Mouse (Mus musculus) left cerebral cortex, postnatal 4 days (tissue): ENCODE measurements around the gene Vmn1r183. TPM values are rescaled to one million over a fixed set of nuclear protein-coding genes. Genes with fewer than 3 reads are reported as not detected.
"Not testable (repeated sequence)": the region's sequence is repeated elsewhere in the genome, so short reads cannot be mapped to it uniquely, and the experiment has no call there.

Experiments used
- DNase-seq: peaks from one replicate; pipeline ENCODE4 v3.0.0-alpha.2; 2022
- intact Hi-C: fragments of 180-260 bp; cut with DNase I; formaldehyde crosslinking; loops from one replicate; pipeline ENCODE4 v1.15.1; 2025
- total RNA-seq, 2 experiments: library from RNA; stranded (reverse); gene quantifications; 2 replicates each; pipeline ENCODE4 v1.2.3; 2021

Gene Vmn1r183
- total RNA-seq: not detected

DNA sequence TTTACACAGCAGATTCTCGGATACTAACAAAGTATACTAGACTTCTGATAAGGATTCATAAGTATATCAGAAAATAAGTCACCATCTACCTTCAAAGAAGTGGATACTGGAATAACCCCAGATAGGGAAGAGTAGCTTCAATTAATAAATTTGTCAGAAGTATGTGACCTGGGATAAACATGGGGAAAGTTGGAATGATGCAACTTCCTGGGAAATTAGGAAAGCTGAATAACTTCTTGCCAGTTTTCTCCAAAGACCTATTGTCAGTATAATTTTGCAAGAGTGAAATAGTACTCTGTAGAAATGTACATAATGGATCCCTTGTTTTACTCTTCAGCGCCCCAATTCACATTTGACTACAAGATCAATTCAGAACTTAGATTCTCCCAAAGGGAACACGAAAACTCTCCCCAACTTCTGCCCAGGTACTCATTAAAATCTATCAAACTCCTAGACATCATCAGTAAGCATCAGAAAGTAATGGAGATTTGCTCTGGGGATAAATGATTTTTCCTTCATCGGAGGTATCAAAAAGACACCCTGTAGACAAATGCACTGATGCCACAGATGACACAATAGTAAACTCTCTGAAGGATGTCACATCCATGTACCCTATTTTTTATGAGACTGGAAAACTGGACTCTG lies at the start of gene Vmn1r183:
Gene Vmn1r183, plus strand, starts transcription at position 595 of the 645 bp plus-strand sequence.
- DNase-seq: no peak
- intact Hi-C loops: no loop called here

DNA sequence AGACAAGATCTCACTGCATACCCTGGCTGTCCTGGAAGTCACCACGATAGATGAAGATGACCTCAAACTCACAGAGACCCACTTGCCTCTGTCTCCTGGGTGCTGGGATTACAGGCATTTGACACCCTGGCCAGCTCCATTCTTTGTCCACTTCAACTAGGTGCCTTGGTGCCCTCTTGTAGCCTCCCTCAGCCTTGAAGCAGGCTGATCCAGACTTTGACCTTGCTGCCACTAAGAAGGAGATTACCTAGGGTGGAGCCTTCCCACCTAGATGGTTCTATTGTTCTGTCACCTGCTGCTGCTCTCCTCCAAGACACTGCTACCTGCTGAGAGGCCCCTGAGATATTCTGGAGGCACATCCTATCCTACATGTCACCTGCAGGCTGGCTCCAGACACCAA lies 21.4 kb downstream of the Vmn1r183 start:
- DNase-seq, intact Hi-C loops: not testable (repeated sequence)

DNA sequence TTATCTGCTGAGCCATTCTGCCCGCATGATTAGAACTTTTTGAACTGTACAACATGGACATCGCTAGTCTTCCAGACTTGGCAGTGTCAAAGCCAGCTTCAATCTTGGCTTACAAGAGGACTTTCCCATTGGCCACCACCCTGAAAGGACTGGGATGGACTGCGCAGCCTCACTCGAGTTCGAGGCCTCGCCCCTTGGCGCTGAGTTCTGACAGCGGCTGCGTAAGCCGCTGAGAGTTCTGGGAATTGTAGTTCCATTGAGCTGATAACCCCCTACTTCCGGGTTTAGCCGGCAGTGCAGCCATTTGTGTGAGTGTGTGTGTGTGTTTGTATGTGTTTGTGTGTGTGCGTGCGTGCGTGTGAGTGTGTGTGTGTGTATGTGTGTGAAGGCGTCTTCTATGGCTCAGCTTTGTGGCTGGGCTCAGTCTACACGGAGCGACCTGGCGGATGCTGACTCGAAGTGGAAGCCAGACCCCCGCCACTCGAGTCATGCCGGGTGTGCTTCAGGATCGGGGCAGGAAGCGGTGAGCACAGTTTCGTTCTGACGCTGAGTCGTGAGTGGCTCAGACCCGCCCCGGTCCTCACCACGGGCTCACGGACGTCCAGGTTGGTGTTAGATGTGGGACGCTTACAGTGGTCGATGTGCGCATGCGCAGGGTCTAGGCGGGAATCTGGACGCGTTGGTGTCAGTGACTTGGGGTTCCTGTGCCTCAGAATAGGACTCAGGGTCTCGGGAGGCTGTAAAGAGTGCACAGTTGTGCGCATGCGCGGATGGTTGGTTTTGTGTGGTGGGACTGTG lies 28.8 kb downstream of the Vmn1r183 start, which contains the start of gene Zfp180:
Gene Zfp180, plus strand, starts transcription at position 291 of the 798 bp plus-strand sequence.
- intact Hi-C loops: no loop called here
- DNase-seq: peak; percentile 96

DNA sequence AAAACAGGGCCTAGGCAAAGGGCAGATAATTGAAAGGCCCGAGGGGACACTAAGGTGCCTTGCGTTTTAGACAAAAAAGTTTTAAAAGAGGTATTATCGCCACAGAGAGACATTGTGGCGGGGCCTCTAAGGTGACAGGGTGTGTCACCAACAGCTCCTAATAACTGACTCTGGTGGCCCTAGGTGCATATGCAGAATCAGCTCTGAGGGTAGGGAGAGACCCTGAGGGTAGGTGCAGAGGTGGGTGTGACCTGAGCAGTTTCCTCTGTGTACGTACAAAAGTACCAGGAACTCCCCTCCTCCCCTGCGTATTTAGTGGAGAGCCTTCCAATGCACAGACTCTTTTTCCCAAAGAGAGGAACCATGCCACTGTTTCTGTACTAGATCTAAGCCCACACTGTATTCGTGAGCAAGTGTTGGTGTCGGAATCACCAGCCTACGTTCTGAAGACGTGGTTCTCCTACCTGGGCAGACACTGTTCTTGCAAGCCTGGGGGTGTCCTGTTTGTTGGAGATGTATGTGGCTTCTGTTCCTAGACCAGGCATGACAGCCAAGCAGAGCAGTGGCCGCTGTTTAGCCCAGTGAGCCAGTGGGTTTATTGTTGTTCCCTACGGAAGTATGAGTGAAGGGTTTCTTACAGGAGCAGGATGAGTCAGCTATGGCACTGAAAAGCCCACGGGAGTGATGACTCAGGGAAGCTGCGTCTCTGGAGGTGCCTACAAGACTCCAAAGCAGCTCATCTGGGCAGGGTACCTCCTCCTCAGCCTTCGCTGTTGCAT lies 29.6 kb downstream of the Vmn1r183 start:
- no peak for DNase-seq
- intact Hi-C loops: no loop called here

DNA sequence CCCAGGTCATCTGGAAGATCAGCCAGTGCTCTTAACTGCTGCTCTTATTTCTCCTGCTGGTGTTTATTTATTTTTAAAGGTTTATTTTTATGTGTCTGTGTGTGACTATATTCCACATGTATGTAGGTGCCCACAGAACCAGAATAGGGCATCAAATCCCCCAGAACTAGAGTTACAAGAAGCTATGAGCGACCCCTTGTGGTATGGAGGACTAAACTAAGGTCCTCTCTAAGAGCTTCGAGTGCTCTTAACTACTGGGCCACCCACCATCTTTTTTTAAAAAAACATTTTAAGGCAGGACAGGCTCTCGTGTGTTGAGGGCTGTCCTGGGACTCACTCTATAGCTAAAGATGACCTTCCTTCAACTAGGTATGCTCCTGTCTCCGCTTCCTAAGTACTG lies 33.8 kb downstream of the Vmn1r183 start:
- intact Hi-C loops: no loop called here
- no peak for DNase-seq

DNA sequence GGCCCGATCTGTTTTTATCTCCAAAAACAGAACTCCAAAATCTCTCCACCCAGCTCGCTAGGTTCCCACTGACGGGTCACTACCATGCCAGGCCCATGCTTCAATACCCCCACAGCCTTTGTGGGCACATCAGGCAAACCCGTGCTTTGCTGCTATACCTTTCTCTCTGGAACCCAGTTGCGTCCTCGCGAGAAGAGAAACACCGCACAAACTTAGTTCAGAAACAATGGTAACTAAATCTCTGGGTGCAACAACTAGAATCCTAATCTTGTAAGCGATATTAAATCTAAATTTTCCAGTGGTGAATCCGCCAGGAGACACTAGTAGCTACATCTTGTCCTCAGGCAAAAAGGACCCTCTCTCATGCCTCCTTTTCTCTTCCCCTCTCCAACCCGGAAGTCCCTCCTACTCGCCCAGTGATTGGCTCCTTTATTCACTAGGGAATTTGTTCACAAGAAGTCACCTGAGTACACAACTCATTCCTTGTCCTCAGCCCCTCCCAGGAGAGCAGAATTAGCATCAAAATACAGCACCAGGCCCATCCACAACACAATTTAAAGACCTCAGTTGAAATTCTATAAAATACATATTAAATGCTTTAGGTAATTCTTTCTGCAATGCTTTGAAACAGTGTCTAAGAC lies 34.6 kb downstream of the Vmn1r183 start:
- intact Hi-C loops: no loop called here
- DNase-seq: no peak

DNA sequence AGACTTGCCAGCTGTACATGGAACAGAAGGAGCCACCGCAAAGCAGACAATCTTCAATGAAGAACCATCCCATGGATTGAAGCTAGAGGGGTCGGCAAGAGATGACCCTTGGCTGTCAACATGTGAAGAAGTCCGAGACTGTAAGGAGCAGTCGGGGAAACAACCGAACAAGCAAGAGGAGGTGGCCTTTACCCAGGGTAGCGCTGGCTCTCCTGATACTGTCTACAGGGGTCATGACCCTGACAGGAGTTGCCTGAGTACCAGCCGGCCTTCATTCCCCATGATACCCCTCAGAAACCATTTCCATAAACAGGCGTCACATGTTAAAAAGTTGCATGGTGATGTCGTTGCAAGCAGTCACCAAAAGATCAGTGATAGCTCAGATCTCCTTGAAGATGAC lies 51.3 kb downstream of the Vmn1r183 start:
- intact Hi-C loops: no loop called here
- DNase-seq: no peak

DNA sequence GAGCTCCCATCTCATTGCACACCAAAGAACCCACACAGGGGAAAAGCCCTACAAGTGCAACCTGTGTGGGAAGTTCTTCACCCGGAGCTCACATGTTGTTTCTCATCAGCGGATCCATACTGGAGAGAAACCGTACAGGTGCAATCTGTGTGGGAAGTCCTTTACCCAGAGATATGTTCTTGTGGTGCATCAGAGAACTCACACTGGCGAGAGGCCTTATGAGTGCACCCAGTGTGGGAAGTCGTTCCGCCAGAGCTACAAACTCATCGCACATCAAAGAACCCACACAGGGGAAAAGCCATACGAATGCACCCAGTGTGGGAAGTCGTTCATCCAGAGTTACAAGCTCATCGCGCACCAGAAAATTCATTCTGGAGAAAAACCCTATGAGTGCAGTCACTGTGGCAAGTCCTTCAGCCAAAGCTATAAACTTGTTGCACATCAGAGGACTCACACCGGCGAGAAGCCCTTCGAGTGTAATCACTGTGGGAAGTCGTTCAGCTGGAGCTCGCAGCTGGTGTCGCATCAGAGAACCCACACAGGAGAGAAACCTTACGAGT lies 52.2 kb downstream of the Vmn1r183 start:
- DNase-seq: no peak
- intact Hi-C loops: no loop called here

DNA sequence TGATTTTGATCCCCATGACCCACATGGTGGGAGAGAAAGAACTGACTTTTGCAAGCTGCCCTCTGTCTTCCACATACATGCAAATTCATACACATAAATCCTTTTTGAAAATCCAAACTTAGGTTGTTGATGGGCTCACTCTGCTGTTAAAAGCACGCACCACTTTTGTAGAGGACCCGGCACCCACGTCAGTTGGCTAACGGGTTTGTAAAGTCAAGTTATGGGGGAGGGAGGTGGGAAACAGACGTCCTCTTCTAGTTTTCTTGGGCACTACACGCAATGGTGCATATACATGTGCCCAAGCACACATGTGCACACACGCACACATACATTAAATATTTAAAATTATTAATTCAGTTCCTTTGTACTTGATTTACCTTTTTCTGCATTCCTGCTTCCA lies 57.8 kb downstream of the Vmn1r183 start:
- intact Hi-C loops: no loop called here
- no peak for DNase-seq

DNA sequence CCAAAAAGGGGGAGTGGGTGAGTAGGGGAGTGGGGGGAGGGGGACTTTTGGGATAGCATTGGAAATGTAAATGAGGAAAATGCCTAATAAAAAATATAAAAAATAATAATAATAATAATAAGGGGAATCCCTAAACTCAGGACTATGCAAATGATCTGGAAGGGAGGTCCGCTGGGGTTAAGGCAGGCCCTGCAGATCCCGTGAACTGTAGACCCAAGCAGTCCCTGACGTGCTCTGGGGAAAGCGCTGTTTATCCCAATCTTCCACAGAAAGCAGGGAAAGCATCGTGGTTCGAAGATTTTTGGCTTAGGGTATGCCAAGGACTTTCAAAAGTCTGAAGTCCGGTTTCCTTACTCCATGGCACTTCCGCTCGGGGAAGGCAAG lies 58.7 kb downstream of the Vmn1r183 start:
- no peak for DNase-seq
- intact Hi-C loops: no loop called here

DNA sequence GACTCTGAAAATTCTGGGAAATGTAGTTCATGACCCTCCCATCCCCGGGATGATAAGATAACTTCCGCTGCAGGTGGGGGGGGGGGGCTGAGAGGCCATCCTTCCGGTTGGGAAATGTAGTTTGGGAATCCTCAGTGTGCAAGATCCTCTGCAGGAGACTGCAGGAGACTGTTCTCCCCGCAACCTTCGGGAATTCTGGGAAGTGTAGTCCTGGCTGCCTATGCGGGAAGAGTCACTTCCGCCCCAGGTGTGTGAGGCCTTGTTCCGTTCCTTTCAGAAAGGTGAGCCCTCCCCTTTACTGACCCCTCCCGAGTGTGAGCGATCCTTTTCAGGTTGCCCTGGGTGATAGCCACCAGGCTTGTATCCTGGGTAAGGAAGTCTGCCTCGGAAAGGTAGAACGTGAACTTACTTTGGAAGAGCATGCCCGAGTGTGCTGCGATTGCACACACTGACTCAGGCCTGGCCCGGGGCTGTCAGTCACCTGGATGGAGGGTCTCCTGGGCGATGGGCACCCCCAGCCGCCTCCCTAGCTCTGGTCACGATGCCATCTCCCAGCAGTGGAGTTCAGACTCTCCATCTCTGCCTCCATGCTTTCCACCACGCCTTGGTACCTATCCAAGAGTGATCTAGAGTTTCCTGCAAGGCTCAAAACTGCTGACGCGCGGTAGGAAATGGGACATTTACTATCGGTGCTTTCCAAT lies 59.3 kb downstream of the Vmn1r183 start, which contains the start of gene Zfp112:
Gene Zfp112, plus strand, starts transcription at position 159 of the 701 bp plus-strand sequence.
- DNase-seq: peak; percentile 83
- intact Hi-C loops: no loop called here

DNA sequence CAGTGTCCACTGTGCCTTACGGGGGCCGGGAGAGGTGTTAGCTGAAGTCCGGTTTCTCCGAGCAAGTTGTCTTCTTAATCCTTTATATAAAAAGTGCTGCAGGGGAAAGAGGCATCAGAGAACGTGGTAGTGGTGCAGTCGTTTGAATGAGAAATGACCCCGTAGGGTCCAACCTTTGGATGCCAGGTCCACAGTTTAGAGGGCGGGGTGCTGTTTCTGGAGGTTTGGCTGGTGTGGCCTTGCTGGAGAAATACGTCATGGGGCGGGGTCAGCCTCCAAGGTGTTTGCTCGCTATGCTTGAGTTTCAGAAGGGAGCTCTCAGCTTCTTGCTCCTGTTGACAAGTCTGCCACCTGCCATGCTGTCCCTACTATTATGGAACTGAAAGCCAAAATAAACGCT lies 59.9 kb downstream of the Vmn1r183 start:
- intact Hi-C loops: no loop called here
- peak; percentile 40 for DNase-seq

Other genes with a start within 250 kb of the Vmn1r183 start
- gene Vmn1r175, start 242.6 kb upstream of the Vmn1r183 start, total RNA-seq: not detected
- gene Vmn1r176, start 215.9 kb upstream of the Vmn1r183 start, total RNA-seq: not detected
- not detected for gene Vmn1r177, start 186.8 kb upstream of the Vmn1r183 start, total RNA-seq
- not detected for gene Vmn1r178, start 161.2 kb upstream of the Vmn1r183 start, total RNA-seq
- gene Vmn1r179, start 126.3 kb upstream of the Vmn1r183 start, total RNA-seq: not detected
- not detected for gene Vmn1r180, start 102.6 kb upstream of the Vmn1r183 start, total RNA-seq
- gene Vmn1r181, start 78.6 kb upstream of the Vmn1r183 start, total RNA-seq: not detected
- gene V1rd19, start 51.6 kb upstream of the Vmn1r183 start, total RNA-seq: not detected
- gene Zfp180, start 28.7 kb downstream of the Vmn1r183 start, total RNA-seq: 10 to 100 TPM; 32.1 to 33.3 TPM
- gene Zfp112, start 59.1 kb downstream of the Vmn1r183 start, total RNA-seq: 1 to 10 TPM; 6.6 to 8.1 TPM
- gene Zfp235, start 80.9 kb downstream of the Vmn1r183 start, total RNA-seq: 10 to 100 TPM; 20.4 to 20.7 TPM
- gene Zfp114, start 121.8 kb downstream of the Vmn1r183 start, total RNA-seq: 1 to 10 TPM; 5.2 to 6.2 TPM
- 10 to 100 TPM; 10.1 to 12.0 TPM for gene Zfp111, start 158.2 kb downstream of the Vmn1r183 start, total RNA-seq
- gene Zfp109, start 184.3 kb downstream of the Vmn1r183 start, total RNA-seq: 1 to 10 TPM; 6.1 to 6.3 TPM
- 1 to 10 TPM; 6.4 to 7.3 TPM for gene Zfp108, start 201.5 kb downstream of the Vmn1r183 start, total RNA-seq
- gene Zfp93, start 217.2 kb downstream of the Vmn1r183 start, total RNA-seq: 1 to 10 TPM; 8.3 TPM
- gene Zfp61, start 248.0 kb downstream of the Vmn1r183 start, total RNA-seq: 10 to 100 TPM; 26.4 to 28.8 TPM